Mouse (Mus musculus) right cerebral cortex, postnatal 14 days (tissue): ENCODE measurements around the gene Git2.

Experiments
- DNase-seq: peaks from one replicate; pipeline ENCODE4 v3.0.0; 2022

Gene Git2

DNA sequence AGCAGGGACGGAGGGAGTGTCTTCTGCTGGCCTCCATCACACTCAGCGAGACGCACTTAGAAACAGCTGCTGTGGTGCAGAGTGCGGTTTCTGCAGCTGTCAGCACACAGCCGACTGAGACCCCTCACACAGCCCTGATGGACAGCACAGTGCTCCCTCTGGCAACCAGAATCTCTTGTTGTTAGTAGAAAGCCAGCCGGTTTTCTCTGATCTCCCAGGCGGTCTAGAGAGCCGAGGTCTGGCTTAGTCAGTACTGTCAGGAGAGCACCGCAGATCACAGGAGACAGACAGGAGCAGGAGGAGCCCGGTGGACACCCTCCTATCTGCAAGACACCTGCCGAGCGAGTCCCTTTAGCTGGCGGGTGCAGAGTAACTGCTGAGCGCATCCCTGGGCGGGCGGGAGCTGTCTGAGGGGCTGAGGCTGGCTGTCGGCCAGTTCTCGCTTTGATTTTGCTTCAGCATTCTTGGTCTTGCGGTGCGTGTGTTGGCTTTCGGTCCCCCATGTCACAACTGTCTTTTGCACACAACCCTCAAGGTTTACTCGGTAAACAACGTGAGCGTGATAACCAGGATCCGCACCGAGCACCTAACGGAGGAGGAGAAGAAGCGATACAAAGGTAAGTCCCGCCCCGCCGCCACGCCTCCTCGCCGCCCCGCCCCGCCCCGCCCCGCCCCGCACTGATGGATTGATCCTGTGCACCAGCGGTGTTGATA lies 21.1 kb upstream of the Git2 start:
- peak; percentile 55 for DNase-seq

DNA sequence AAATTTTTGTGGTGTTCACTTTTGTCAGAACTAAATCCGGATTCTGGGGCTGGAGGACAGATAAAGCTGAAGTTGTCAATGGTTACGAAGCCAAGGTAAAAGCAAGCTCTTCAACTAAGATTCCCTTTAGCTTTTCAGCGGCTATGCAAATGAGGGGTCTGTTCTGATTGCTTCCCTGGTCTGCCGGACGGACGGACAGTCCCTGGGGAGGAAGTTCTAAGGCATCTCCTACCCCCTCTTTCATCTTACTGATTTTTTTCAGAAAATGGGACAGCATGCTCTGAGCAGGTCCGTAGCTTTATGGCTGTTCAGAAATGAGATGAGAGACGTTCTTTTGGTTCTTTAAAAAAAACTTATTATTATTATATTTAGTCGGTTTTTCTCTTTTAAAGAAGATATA lies 20.3 kb upstream of the Git2 start:
- no peak for DNase-seq

DNA sequence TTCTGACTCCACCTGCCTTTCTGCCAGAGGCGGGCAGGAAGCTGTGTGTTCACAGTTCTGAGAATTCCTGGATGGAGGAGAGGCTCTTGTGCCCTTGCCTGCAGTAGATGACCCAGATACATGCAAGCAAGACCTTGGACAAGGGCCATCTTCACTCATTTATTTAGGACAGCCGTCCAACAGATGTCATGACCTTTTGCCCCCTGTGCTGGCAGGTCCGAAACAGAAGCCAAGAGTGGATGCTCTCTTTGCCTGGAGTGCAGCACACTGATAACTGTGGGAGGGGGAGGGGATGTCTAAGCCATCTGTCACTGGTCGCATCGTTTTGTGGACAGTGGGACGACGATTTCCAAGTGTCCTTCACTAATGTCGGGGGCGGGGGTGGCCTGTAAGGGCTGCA lies 19.9 kb upstream of the Git2 start:
- no peak for DNase-seq

DNA sequence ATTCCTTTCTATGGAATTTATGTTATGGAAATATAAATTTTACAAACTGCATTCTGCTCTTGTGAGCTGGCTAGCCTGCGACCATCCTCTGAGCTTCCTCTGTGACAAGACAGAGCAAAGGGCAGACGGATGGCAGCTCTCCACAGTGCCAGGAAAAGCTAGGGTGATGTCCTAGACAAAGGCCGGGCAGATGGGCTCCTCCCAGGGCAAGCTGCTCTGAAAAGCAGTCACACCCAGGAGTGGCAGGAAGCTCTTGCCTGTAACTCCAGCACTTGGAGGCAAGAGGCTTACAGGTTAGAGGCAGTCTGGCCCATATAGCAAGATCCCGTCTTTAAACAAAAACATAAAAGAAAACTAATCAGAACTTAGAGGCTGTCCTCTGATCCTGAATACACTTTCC lies 19.3 kb upstream of the Git2 start:
- no peak for DNase-seq

DNA sequence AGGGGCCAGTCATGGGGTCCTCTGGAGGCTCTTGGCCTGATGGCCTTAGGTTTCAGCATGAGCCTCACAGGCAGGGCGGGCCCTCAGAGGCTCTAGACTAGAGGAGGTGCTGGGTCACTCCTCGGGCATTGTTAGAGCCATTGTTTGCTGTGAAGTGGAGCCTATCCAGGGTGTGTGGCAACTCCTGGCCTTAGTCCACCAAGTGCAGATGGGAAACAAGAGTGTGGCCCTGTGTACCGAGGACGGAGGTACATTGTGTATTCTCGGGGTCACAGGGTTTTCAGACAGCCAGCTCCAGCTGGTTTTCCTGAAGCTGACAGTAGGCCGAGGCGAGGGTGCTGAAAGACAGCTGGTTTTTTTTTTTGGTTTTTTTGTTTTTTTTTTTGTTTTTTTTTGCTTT lies 18.0 kb upstream of the Git2 start:
- DNase-seq, result no peak

DNA sequence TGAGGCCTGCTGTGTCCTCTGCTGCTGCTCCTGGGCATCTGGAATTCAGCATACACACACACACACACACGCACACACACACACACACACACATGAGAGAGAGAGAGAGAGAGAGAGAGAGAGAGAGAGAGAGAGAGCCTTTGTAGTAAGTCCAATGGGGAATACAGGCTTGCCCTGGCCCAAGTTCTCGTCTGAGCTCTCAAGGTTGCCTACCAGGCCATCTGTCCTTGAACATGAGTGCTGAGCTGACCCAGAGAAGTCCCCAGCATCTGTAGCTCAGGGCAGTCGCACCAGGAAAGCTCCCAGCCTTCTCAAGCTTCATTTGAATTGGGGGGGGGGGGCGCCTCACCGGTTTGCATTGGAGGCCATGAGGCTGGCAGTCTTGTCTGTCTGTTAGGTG lies 9.9 kb upstream of the Git2 start:
- no peak for DNase-seq

DNA sequence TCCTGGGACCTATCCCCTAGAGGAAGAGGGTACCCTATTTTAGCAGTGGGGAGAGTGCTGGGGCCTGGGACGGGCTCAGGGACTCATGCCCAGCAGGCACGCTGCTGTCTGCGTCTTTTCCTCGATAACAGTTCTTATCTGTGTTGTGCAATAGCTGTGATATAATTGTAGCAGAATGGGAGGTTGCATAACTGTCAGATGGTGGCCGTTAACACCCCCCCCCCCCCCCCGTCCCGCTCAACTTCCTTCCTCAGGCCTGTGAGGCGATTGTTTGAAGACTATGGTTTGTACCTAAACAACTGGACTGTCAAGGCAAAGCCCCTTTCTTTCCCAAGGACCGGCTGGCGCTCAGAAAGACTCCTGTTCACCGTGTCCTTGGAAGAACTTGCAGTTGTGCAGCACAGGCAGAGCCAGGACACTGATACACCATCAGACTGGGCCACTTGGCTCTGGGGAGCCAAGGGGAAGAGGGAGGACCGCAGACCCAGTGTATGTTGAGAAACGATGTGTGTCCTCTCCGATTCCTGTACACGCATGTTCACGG lies 9.4 kb upstream of the Git2 start:
- DNase-seq, result no peak

DNA sequence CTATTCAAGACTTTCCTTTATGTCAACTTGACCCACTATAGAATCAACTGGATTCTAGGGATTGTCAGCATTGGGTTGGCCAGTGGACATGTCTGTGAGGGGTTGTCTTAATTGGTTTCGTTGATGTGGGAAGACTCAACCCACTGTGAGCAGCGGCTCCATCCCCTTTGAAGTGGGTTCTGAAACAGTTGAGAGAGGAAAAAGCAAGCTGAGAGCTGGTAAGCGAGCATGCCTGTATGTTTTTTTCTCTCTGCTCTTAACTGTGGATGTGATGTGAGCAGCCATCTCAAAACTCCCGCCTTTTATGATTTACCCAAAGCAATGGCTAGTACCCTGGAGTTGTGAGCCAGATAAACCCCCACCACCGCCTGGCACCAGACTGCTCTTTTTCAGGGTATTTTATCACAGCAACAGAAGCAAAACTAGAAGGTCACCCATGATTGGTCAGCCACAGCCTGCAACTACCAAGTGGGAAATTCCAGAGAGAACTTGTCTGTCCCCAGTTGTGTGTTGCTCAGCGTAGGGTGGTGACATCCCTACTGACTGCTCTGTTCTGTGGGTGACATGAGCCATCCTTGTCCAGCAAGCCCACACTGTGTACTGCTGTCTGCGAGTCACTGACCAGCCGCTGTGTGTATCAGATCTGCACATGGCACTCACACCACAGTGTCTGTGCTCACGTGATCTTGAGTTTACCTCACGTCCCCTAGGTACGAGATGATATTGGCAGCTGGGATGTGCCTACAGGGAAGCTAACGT lies 8.3 kb upstream of the Git2 start:
- no peak for DNase-seq

DNA sequence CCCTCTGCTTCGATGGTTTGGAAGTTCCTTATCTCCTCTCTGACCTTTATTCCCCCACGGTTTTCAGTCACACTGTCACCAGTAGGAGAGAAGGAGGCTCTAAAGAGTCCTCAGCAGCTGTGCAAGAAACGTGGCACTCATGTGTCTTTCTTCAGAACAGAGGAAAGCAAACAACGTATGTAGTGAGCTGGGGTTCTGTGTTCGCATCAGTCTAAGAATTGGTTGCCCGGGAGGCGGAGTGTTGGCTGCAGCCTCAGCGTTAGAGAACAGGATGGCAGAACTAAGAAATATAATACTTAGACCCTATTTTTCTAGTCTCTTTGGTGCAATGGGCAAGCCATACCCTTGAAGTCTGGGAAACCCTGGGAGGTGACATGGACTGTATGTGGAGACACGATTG lies 7.7 kb upstream of the Git2 start:
- no peak for DNase-seq

DNA sequence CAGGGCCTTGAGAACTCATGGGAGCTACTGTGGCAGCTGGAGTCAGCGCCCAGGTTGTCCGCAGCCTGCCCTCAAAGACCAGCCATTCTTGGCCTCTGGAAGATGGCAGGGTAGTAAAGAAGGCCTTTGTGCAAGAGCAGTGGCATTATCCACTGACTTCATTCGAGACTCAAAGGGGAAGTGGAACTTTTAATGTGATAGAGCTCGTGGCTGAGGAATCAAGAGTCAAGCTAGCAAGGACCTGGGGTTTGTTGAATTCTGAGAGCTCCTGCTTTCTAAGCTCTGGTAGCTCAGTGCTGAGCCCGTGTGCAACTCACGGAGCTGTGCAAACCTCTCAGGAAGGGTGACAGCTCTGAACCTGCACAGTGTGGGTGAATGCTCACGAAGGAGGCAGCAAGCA lies 5.6 kb upstream of the Git2 start:
- no peak for DNase-seq

DNA sequence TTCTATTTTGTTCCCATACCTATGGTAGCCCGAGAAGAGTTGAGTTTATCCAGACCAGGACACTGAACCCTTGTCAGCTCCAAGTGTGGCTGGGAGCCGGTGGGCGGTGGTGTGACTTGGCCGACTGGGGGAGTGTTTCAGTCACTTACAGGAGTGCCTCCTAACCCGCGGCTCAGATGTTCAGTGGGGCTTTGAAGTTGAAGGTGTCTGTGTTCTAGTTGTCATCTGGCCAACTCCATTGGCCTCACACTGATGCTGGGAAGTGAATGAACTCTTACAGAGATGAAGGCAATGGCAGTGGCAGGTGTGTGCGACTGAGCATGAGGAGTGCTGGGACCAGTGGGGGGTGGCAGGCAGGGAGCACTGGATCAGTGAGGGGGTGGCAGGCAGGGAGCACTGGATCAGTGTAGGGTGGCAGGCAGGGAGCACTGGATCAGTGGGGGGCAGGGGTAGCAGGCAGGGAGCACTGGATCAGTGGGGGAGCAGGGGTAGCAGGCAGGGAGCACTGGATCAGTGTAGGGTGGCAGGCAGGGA lies 4.7 kb upstream of the Git2 start:
- DNase-seq, result no peak

DNA sequence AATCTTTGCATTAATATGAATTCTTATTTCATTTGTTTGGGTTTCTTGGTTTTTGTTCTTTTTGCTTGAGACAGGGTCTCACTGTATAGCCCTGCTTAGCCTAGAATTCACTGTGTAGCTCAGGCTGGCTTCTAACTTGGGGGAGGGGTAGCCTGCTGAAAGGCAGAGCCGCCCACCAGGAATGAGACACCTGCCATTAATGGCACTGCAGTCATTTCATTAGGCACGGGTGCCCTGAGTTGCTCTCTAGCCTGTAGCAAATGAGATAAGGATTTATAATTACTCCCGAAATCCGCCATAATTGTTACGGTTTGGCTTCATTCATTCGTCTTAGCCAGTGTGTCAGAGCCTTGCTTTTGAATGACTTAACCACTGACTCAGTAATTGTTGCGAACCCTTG lies 857 bp upstream of the Git2 start:
- no peak for DNase-seq

DNA sequence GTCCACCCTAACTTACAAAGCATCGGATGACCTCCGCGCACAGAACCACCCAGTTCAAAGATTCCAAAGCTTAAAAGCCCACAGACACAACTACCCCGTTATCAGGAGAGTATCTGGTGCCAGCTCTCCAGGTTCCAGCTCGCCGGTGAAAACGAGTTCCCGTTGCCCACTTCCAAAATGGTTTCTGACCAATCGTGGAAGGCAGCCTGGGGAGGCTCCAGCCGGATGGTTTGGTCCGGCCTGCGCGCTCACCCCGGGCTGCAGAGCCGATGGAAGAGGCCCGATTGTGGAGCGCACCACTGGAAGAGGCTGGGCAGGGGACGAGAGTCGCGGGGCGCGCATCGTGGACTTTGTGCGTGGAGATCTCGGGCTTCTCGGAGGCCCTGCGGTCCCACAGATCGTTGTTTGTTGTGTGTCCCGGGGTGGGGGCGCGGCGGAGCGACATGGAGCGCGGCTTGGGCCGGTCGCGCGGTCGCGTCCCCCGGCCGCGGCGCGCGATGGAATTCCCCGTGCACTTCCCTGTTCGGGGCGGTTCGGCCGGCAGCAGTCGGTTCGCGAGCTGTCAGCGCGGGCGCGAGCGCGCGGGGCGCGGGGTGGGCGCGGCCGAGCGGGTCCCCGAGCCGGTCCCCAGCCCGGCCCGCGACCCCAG lies 790 bp downstream of the Git2 start, which contains the start of gene Ankrd13a:
Gene Ankrd13a (plus strand): TSS at position 275 of the 649 bp plus-strand sequence.
- peak; percentile 90 for DNase-seq

DNA sequence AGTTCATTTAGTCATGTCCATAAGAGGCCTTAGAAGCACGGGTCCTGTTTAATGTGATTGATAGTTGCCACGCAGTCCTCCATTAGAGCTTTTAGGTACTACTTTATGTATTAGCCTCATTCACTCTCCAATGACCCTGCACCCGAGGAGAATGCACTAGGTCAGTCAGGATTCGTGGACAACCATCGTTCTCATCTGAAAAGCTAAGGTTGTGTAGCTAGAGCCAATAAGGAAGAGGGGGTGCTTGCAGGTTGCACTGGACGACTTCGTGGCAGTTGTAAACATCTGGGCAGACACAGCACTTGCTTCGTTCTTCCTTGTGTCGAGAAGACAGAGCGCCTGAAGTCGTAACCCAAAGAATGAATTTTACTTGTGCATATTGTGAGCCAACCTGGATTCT lies 1.5 kb downstream of the Git2 start:
- DNase-seq, result no peak

DNA sequence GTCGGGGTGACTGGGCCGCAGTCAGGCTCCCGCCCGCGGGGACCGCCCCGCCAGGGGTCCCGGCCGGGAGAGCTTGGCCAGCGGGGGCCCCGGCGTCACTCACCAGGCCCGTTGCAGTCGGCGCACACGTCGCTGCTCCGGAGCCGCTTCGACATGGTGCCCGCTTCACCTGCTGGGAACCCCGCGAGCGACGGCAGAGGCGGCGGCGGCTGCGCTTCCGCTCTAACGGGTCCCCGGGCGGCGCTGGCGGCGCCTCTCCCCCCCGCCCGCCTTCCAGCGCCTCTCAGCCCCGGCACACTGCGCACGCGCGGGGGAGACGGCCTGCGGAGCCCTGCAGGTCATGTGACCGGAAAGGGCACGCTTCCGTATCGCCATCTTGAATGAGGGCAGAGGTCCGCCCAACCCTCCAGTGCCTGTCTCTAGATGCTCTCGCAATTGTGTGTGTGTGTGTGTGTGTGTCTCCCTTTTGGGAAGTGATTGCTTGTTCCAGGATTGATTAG lies 2.1 kb downstream of the Git2 start:
- peak; percentile 98 for DNase-seq

DNA sequence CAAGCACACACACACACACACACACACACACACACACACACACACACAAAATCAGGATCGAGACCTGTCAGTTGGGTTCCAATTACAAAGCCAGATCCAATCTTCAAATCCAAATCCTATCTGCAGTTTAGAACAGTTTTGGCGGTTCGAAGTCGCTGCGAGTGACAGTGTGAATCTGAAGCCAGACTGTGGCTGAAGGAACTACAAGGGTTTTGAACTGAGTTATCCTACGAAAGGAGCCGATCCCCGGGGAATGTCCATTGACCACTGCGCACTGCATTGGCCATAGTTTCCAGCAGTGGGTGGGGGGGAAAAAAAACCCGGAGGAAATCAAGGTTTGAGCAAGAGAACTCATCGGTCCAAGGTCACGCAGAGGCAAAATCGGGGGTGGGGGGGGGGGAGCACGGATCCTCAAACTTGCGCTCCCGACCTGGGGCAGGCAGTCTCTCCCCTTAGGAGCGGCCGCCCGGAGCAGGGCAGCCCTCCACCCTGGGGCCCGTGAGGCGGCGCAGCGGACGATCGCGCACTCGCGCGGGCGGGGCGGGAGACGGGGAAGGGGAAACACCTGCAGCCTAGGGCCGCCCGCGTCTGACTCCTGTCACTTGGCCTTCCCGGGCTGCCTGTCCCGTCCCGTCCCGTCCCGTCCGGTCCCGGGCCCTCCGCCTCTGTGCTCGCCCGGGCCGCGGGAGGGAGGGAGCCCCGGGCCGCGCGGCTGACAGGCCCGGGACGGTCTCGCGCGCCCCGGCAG lies 2.7 kb downstream of the Git2 start:
- DNase-seq, result peak; percentile 46

DNA sequence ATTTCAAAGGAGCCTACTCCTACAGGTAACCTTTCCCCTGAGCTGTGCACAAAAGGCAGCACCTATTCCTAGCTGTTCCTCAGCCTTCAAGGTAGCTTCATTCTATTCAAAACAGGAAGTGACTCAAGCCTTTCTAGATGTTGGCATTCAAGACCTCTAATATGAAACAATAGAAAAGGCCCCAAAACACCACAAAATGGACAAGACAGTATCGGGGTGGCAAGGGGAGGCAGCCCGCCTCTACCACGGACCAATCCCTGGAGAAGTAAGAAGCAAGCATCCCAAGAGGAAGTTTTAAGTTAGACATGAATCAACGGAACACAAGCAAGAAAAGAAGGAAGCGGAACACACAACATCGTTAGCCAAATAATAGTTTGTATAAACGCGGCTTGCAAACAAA lies 3.5 kb downstream of the Git2 start:
- DNase-seq, result no peak

DNA sequence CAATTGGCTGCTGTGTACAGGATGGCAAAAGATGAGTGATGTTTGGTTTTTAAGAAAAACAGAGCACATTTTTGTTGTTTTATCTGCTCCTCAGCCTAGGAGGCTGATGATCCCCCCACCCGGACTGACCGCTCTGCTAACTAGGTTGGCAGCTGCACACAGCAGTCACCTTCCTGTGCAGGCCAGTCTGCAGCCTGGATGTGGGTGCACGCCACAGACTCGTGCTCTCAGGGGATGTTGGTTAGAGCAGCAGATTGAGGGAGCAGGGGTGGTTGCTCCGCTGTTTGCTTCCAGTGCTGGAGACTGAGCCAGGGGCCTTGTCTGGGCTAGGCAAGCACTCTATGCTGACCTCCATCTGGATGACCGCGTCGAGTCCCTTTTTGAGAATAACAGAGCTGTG lies 5.5 kb downstream of the Git2 start:
- no peak for DNase-seq

DNA sequence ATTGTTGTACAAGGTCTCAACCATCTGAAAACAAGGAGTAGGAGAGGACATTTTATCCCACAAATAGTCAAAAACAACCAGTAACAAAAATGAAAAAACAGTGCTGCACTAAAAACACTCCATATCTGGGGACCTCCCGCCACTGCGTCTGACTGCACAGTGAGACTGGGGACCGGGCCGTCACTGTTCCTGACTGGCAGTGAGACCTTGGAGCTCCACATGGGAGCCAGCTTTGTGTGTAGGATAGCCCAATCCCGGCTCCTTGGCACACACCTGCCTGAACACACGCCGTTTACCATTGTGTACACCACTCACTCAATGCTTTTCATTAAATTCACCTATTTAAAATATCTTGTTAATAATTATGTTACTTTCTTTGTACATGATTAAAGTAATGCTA lies 8.1 kb downstream of the Git2 start:
- no peak for DNase-seq

DNA sequence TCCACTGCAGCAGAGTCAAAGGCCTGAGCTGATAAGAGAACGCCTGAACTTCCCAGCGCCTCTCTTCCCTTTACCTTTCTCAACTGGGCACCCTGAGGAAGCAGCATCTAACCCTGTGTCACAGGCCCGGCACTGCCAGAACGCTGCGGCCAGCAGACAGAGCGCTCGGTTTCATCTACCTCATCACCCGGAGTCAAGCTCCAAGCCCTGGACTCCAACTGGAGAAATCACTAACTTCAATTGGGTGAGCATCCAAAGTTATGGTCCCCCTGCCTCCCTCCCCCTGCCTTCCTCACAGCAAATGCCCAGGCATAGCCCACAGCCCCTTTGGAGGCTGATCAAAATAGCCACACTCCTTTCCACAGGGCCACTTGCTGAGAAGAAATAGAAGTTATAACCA lies 8.6 kb downstream of the Git2 start:
- DNase-seq, result no peak

DNA sequence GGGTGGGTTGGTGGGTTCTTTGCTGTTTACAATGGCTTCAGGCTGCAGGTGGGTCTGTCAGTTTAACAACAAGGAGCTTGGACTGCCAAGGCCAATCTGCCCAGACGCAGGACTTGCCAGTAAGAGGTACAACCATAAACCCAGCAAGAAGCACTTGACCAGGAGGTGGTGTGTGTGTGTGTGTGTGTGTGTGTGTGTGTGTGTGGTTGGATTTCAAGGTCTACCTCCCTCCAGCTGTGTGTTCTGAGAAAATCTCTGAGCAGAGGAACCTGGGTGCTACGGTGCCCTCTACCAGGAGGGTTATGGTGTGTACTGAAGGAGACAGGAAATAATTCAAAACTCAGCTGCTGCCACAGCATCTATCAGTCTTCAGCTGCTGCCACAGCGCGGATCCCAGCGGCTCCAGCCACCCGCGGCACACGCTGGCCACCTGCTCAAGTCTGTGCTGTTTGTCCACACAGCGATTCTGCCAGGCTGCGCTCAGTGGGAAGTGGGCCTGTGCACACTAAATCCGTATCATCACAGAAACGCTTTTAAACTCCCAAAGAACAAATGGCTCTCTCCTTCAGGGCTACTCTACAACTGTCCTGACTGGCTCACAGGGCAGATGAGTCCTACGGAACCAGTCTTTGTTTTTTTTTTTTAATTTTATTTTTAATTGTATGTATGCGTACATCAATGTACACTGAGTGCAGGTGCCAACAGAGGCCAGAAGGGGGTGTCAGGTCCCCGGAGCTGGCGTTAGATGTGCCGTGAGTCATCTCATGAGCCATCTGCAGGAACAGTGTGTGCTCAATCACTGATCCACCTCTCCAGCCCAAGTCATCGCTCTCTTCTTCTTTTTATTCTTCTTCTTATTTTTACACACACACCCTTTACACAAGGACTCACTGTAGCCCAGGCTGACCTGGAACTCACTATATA lies 10.2 kb downstream of the Git2 start:
- no peak for DNase-seq

DNA sequence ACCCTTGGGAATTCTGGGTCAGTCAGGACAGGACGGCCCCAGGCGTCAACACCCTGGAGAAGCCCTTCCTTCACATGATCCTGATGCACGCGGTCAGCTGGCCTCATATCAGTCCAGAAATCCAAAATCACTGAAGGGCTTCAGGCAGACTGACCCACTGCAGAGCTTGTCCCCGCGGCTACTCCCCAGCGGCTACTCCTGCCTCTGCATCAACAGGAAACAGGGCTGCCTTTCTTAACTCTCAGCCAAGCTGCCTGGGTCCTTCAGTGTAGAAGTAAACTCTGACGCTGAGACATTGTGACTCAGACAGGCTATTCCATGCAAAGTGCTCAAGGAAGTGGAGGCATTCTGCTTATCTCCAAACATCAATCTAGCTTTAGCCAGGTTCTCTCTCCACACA lies 13.3 kb downstream of the Git2 start:
- DNase-seq, result no peak
